In the genomic region with DNA sequence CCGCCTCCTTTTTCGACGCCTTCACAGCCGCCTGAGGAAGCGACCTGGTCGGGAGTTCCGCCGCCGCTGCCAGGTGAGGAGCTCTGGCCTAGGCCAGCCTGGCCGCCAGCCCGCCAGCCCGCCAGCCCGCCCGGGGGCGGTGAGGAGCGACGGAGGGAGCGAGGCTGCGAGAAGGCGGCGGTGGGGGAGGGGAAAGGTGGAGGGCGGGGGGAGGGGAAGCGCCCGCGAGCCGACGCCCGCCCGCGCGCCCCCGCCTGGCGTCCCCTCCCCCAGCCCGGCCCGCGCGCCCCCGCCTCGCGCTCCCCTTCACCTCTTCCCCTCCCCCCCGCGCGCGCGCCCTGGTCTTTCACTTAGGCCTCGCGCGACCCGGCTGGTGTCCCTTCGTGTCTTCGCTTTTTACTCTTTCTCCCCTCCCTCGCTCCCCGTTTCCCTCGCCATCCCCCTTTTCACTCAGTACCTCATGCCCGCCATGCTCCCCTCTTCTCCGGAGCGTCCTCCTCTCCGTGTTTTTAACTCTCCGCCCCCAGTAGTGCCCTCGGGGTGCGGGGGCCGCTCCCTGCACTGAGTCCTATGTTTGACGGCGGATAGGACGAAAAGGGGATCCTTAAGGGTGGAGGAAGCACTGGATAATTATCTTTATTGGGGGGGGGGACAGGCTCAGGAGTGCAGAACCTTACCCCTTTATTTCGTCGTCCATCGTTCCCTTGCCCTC, we compare ENCODE assay signal across 8 mouse cellular contexts. TPM values are rescaled to one million over a fixed set of nuclear protein-coding genes. Genes with fewer than 3 reads are reported as not detected.
DNase-seq lines count a peak whose midpoint lies in the region; ATAC-seq and TF ChIP-seq lines count a peak whose summit lies in the region.

No protein-coding gene starts in this region.

- WGBS in intestine, postnatal 0 days: under 1% methylated on average over 33 of the region's 68 CpGs

- peak overlapping the region; percentile 93 for H3K4me3 ChIP-seq in intestine, postnatal 0 days (ENCODE audit: low read depth, low read length)

- ATAC-seq in common myeloid progenitor, adult 5-6 weeks (replicated peaks; ENCODE audit: low read depth, poor library complexity, severe bottlenecking): peak; percentile 15; the same call in 1 of the 2 replicates
- peak; percentile 43 for ATAC-seq in intestine, postnatal 0 days

- H3K36me3 ChIP-seq in intestine, postnatal 0 days (ENCODE audit: control insufficient read depth, insufficient read depth): no peaks in the 10 kb centered on the region

- TF ChIP-seq CTCF in intestine, postnatal 0 days (IDR thresholded peaks at IDR 0.05; ENCODE audit: low read depth): 0 out of 2 replicates have a peak, but pooled peaks have one; percentile 9

- intact Hi-C loops in gastrocnemius, postnatal 14 days (cut with DNase I; ENCODE audit: low total_unique reads): loop anchor here (5.0 kb wide), 1 partner anchor 79 kb away; no protein-coding TSS in a partner anchor

- peak; percentile 64 for DNase-seq in urinary bladder, adult 2 months (ENCODE audit: low spot score)
- DNase-seq in urinary bladder, postnatal 10 days (ENCODE audit: low spot score): no peak
- DNase-seq in gastrocnemius, postnatal 14 days: peak; percentile 75
- DNase-seq in liver: peak; percentile 83
- peak; percentile 66 for DNase-seq in naive thymus-derived CD4-positive, alpha-beta T cell, adult 2 months (ENCODE audit: low read depth)
- DNase-seq in testis, postnatal 10 days (ENCODE audit: low spot score): peak; percentile 92

- peak overlapping the region; percentile 97 for H3K9ac ChIP-seq in intestine, postnatal 0 days (ENCODE audit: low read depth, low read length)

- H3K4me2 ChIP-seq in intestine, postnatal 0 days (replicated peaks; ENCODE audit: low read depth): peak overlapping the region; percentile 79

- H3K4me1 ChIP-seq in intestine, postnatal 0 days (replicated peaks; ENCODE audit: control insufficient read depth, insufficient read depth, low read length): 0 out of 2 replicates have a peak, but pooled peaks cover 3% of the 10 kb centered on the region

- H3K9me3 ChIP-seq in intestine, postnatal 0 days (ENCODE audit: control insufficient read depth): no peaks in the 10 kb centered on the region

- no peaks in the 10 kb centered on the region for H3K27me3 ChIP-seq in intestine, postnatal 0 days (replicated peaks; ENCODE audit: control insufficient read depth, insufficient read depth, low read length)

- peak overlapping the region; percentile 95 for H3K27ac ChIP-seq in intestine, postnatal 0 days (ENCODE audit: low read depth, low read length)

RNA-seq across cellular contexts. Expression of a gene that starts 0.5 kb away (rescaled TPM):
- polyA plus RNA-seq in urinary bladder, adult 2 months (2012; rRNA removed): 14.7 and 23.9 TPM in 2 replicates
- total RNA-seq in common myeloid progenitor, adult 5-6 weeks (2017): 34.4 and 39.8 TPM in 2 replicates
- 10 to 100 TPM; 41.5 to 43.2 TPM for total RNA-seq in gastrocnemius, postnatal 14 days (2021)
- 4.7 and 6.6 TPM in 2 replicates for polyA plus RNA-seq in intestine, postnatal 0 days (2015; fragmentation: Nextera tagmentation; extraction: Ambion mirVana)

RNA-seq across cellular contexts. Expression of a gene that starts 28.5 kb away (rescaled TPM):
- polyA plus RNA-seq in urinary bladder, adult 2 months (2012; rRNA removed): 15.0 and 15.4 TPM in 2 replicates
- total RNA-seq in common myeloid progenitor, adult 5-6 weeks (2017): 9.7 and 14.9 TPM in 2 replicates
- 10 to 100 TPM; 44.8 to 45.3 TPM for total RNA-seq in gastrocnemius, postnatal 14 days (2021)
- polyA plus RNA-seq in intestine, postnatal 0 days (2015; fragmentation: Nextera tagmentation; extraction: Ambion mirVana): 0.93 and 0.94 TPM in 2 replicates

RNA-seq across cellular contexts. Expression of a gene that starts 39.5 kb away (rescaled TPM):
- 23.7 and 35.6 TPM in 2 replicates for polyA plus RNA-seq in urinary bladder, adult 2 months (2012; rRNA removed)
- total RNA-seq in common myeloid progenitor, adult 5-6 weeks (2017): 13.4 and 16.5 TPM in 2 replicates
- 10 to 100 TPM; 13.5 to 14.1 TPM for total RNA-seq in gastrocnemius, postnatal 14 days (2021)
- 12.2 and 14.9 TPM in 2 replicates for polyA plus RNA-seq in intestine, postnatal 0 days (2015; fragmentation: Nextera tagmentation; extraction: Ambion mirVana)

RNA-seq across cellular contexts. Expression of a gene that starts 45.5 kb away (rescaled TPM):
- polyA plus RNA-seq in urinary bladder, adult 2 months (2012; rRNA removed): 55.0 and 79.5 TPM in 2 replicates
- 35.0 and 42.1 TPM in 2 replicates for total RNA-seq in common myeloid progenitor, adult 5-6 weeks (2017)
- 10 to 100 TPM; 57.8 to 62.7 TPM for total RNA-seq in gastrocnemius, postnatal 14 days (2021)
- polyA plus RNA-seq in intestine, postnatal 0 days (2015; fragmentation: Nextera tagmentation; extraction: Ambion mirVana): 153 and 158 TPM in 2 replicates

RNA-seq across cellular contexts. Expression of a gene that starts 50.2 kb away (rescaled TPM):
- polyA plus RNA-seq in urinary bladder, adult 2 months (2012; rRNA removed): 1.7 and 2.0 TPM in 2 replicates
- not detected in 2 replicates for total RNA-seq in common myeloid progenitor, adult 5-6 weeks (2017)
- total RNA-seq in gastrocnemius, postnatal 14 days (2021): under 1 TPM; 0.27 to 0.39 TPM
- 7.5 and 8.6 TPM in 2 replicates for polyA plus RNA-seq in intestine, postnatal 0 days (2015; fragmentation: Nextera tagmentation; extraction: Ambion mirVana)
